Mouse (Mus musculus) myocyte (in vitro differentiated cells): Measurements from ENCODE around the gene Samhd1. TPM values are rescaled to one million over a fixed set of nuclear protein-coding genes. Genes with fewer than 3 reads are reported as not detected.

ENCODE experiments used
- H3K27me3 ChIP-seq: one replicate; pipeline ENCODE4 v1.6.1; 2011; ENCODE audit not compliant: control insufficient read depth, insufficient read depth, insufficient read length
- H3K36me3 ChIP-seq: one replicate; pipeline ENCODE4 v1.6.1; 2011; ENCODE audit not compliant: control insufficient read depth, insufficient read depth
- H3K4me2 ChIP-seq: one replicate; pipeline ENCODE4 v1.6.1; 2011; ENCODE audit warnings: low read depth, control low read depth
- H3K4me3 ChIP-seq: one replicate; pipeline ENCODE4 v1.5.1; 2011; ENCODE audit warnings: mild to moderate bottlenecking, control low read depth, moderate library complexity
- H3K79me2 ChIP-seq: one replicate; pipeline ENCODE4 v1.6.1; 2011; ENCODE audit not compliant: control insufficient read depth, insufficient read depth
- H3ac ChIP-seq: one replicate; pipeline ENCODE4 v1.6.1; 2011; ENCODE audit not compliant: control insufficient read depth, insufficient read length
- CEBPB ChIP-seq: IDR thresholded peaks from 2 replicates; pipeline ENCODE4 v1.6.1; 2011; ENCODE audit warnings: mild to moderate bottlenecking, moderate library complexity; ENCODE audit not compliant: poor library complexity, insufficient read depth, severe bottlenecking
- E2F4 ChIP-seq: IDR thresholded peaks from one replicate; pipeline ENCODE4 v1.6.1; 2011; ENCODE audit warnings: mild to moderate bottlenecking, control low read depth, moderate library complexity; ENCODE audit not compliant: insufficient read depth
- MAX ChIP-seq: IDR thresholded peaks from one replicate; pipeline ENCODE4 v1.6.1; 2011; ENCODE audit warnings: low read depth, mild to moderate bottlenecking, control low read depth
- MYOD1 ChIP-seq, 3 experiments: IDR thresholded peaks; one replicate each; pipeline ENCODE4 v1.6.1; 2011; ENCODE audit warnings: control low read depth in 2 of 3, low read depth in 2 of 3, mild to moderate bottlenecking in 2 of 3, moderate library complexity in 1 of 3; ENCODE audit not compliant: insufficient read length in 2 of 3, control insufficient read depth in 1 of 3
- MYOG ChIP-seq, 3 experiments: IDR thresholded peaks; one replicate each; pipeline ENCODE4 v1.6.1; 2011; ENCODE audit warnings: control low read depth in 2 of 3, low read depth in 2 of 3, mild to moderate bottlenecking in 2 of 3; ENCODE audit not compliant: insufficient read length in 2 of 3, control insufficient read depth in 1 of 3, insufficient read depth in 1 of 3
- POLR2A ChIP-seq: IDR thresholded peaks from one replicate; pipeline ENCODE4 v1.6.1; 2011; ENCODE audit warnings: low read depth, mild to moderate bottlenecking, control low read depth, moderate library complexity; ENCODE audit not compliant: insufficient read length
- POLR2AphosphoS2 ChIP-seq: IDR thresholded peaks from one replicate; pipeline ENCODE4 v1.6.1; 2011; ENCODE audit warnings: low read depth, control low read depth; ENCODE audit not compliant: insufficient read length
- REST ChIP-seq: IDR thresholded peaks from one replicate; pipeline ENCODE4 v1.6.1; 2011; ENCODE audit warnings: mild to moderate bottlenecking, control low read depth, moderate library complexity; ENCODE audit not compliant: insufficient read depth, insufficient read length
- SRF ChIP-seq: IDR thresholded peaks from one replicate; pipeline ENCODE4 v1.6.1; 2011; ENCODE audit warnings: low read depth; ENCODE audit not compliant: control insufficient read depth, insufficient read length
- TCF12 ChIP-seq: IDR thresholded peaks from one replicate; pipeline ENCODE4 v1.6.1; 2011; ENCODE audit warnings: mild to moderate bottlenecking, control low read depth; ENCODE audit not compliant: poor library complexity, insufficient read depth, severe bottlenecking
- TCF3 ChIP-seq: IDR thresholded peaks from one replicate; pipeline ENCODE4 v1.6.1; 2011; ENCODE audit warnings: low read depth, control low read depth; ENCODE audit not compliant: insufficient read length
- USF1 ChIP-seq: IDR thresholded peaks from one replicate; pipeline ENCODE4 v1.6.1; 2011; ENCODE audit warnings: low read depth, mild to moderate bottlenecking, control low read depth, moderate library complexity
- polyA plus RNA-seq: library from polyadenylated mRNA; unstranded; fragments of >200 nt; fragmentation: generic; extraction: Trizol; gene quantifications from one replicate; pipeline ENCODE4 v1.2.1, GENCODE M21; 2012; ENCODE audit warnings: missing spikeins

The Samhd1 gene
- polyA plus RNA-seq, 1 experiment: 14.0 TPM

- H3K4me3 ChIP-seq: peak overlapping the region; percentile 92
- peaks cover 65% of the 10 kb centered on the region for H3K79me2 ChIP-seq
- TF ChIP-seq CEBPB (no peak), SRF (no peak), MYOG (IDR thresholded peaks at IDR 0.05; ENCODE audit: control insufficient read depth in 1 of 3, insufficient read depth in 1 of 3, insufficient read length in 2 of 3, low read depth in 2 of 3) (no peak), REST (no peak), E2F4 (no peak), POLR2A (no peak), TCF12 (no peak), USF1 (no peak), POLR2AphosphoS2 (no peak), MYOD1 (IDR thresholded peaks at IDR 0.05; ENCODE audit: control insufficient read depth in 1 of 3, insufficient read length in 2 of 3, low read depth in 2 of 3) (no peak), TCF3 (no peak), MAX (no peak)
- no peak overlapping the region for H3ac ChIP-seq
- peak overlapping the region; percentile 81 for H3K4me2 ChIP-seq
- H3K36me3 ChIP-seq: no peaks in the 10 kb centered on the region
- no peaks in the 10 kb centered on the region for H3K27me3 ChIP-seq
These were observed 58.5 kb downstream of the Samhd1 start for GRCm38 (mm10) chr2:157076585-157076984.

GRCm38 (mm10) chr2:157075685-157076084, 59.4 kb downstream of the Samhd1 start:
- Histone ChIP-seq H3K4me2 (peak overlapping the region; percentile 81), H3K27me3 (no peaks in the 10 kb centered on the region), H3K4me3 (no peak overlapping the region), H3K79me2 (peaks cover 72% of the 10 kb centered on the region), H3K36me3 (no peaks in the 10 kb centered on the region), H3ac (no peak overlapping the region)
- TF ChIP-seq POLR2A (no peak), MAX (no peak), TCF12 (no peak), REST (no peak)

GRCm38 (mm10) chr2:157075226-157075625, 59.8 kb downstream of the Samhd1 start:
- Histone ChIP-seq H3K27me3 (no peaks in the 10 kb centered on the region), H3K36me3 (no peaks in the 10 kb centered on the region), H3ac (no peak overlapping the region), H3K4me3 (no peak overlapping the region), H3K79me2 (peaks cover 76% of the 10 kb centered on the region), H3K4me2 (peak overlapping the region; percentile 81)
- TF ChIP-seq MYOD1 (IDR thresholded peaks at IDR 0.05; ENCODE audit: control insufficient read depth in 1 of 3, insufficient read length in 2 of 3, low read depth in 2 of 3): no peak
- no peak for TF ChIP-seq E2F4
- no peak for TF ChIP-seq POLR2AphosphoS2
- TF ChIP-seq TCF3: no peak
- no peak for TF ChIP-seq MAX
- TF ChIP-seq TCF12: no peak
- no peak for TF ChIP-seq SRF
- no peak for TF ChIP-seq MYOG (IDR thresholded peaks at IDR 0.05; ENCODE audit: control insufficient read depth in 1 of 3, insufficient read depth in 1 of 3, insufficient read length in 2 of 3, low read depth in 2 of 3)
- TF ChIP-seq CEBPB: no peak

GRCm38 (mm10) chr2:157074772-157075171, 60.3 kb downstream of the Samhd1 start:
- no peak overlapping the region for H3K4me3 ChIP-seq
- H3K27me3 ChIP-seq: no peaks in the 10 kb centered on the region
- no peaks in the 10 kb centered on the region for H3K36me3 ChIP-seq

GRCm38 (mm10) chr2:157074186-157074724, 60.8 kb downstream of the Samhd1 start:
- TF ChIP-seq MYOD1 (IDR thresholded peaks at IDR 0.05; ENCODE audit: control insufficient read depth in 1 of 3, insufficient read length in 2 of 3, low read depth in 2 of 3): peak in 1 of 3 experiments; percentile 12
- TF ChIP-seq CEBPB: no peak
- no peak for TF ChIP-seq SRF
- no peak overlapping the region for H3K4me3 ChIP-seq

More at GRCm38 (mm10) chr2:157074772-157075171, 60.3 kb downstream of the Samhd1 start:
- TF ChIP-seq REST: no peak
- no peak for TF ChIP-seq CEBPB
- Histone ChIP-seq H3K79me2 (peaks cover 76% of the 10 kb centered on the region), H3K4me2 (peak overlapping the region; percentile 44), H3ac (no peak overlapping the region)

More at GRCm38 (mm10) chr2:157074186-157074724, 60.8 kb downstream of the Samhd1 start:
- no peak overlapping the region for H3ac ChIP-seq
- H3K36me3 ChIP-seq: no peaks in the 10 kb centered on the region
- no peaks in the 10 kb centered on the region for H3K27me3 ChIP-seq
- peak overlapping the region; percentile 78 for H3K4me2 ChIP-seq
- peaks cover 76% of the 10 kb centered on the region for H3K79me2 ChIP-seq
